Mouse (Mus musculus): ENCODE measurements around the gene Tmod1.

Gene Tmod1

GRCm38 (mm10) chr4:46089524-46090125 lies 50.9 kb downstream of the Tmod1 start:
- no peak for DNase-seq (ENCODE audit: low read depth, low spot score)

GRCm38 (mm10) chr4:46092429-46093076 lies 53.8 kb downstream of the Tmod1 start:
- no peak for DNase-seq (ENCODE audit: low read depth, low spot score)

- no peak for DNase-seq (ENCODE audit: low read depth, low spot score)
Observed at GRCm38 (mm10) chr4:46094916-46095825, 56.4 kb downstream of the Tmod1 start.

- no peak for DNase-seq (ENCODE audit: low read depth, low spot score)
Observed at GRCm38 (mm10) chr4:46095826-46096159, 57.1 kb downstream of the Tmod1 start.

- no peak for DNase-seq (ENCODE audit: low read depth, low spot score)
Observed at GRCm38 (mm10) chr4:46096546-46096945, 57.8 kb downstream of the Tmod1 start.

- no peak for DNase-seq (ENCODE audit: low read depth, low spot score)
Observed at GRCm38 (mm10) chr4:46097591-46097990, 58.9 kb downstream of the Tmod1 start.

GRCm38 (mm10) chr4:46099132-46099531 lies 60.4 kb downstream of the Tmod1 start:
- DNase-seq (ENCODE audit: low read depth, low spot score): no peak

GRCm38 (mm10) chr4:46100539-46100938 lies 61.8 kb downstream of the Tmod1 start:
- DNase-seq (ENCODE audit: low read depth, low spot score): no peak

- no peak for DNase-seq (ENCODE audit: low read depth, low spot score)
Observed at GRCm38 (mm10) chr4:46101211-46101711, 62.5 kb downstream of the Tmod1 start.

- no peak for DNase-seq (ENCODE audit: low read depth, low spot score)
Observed at GRCm38 (mm10) chr4:46102078-46102769, 63.5 kb downstream of the Tmod1 start.

- DNase-seq (ENCODE audit: low read depth, low spot score): no peak
Observed at GRCm38 (mm10) chr4:46110084-46110483, 71.3 kb downstream of the Tmod1 start.

- DNase-seq (ENCODE audit: low read depth, low spot score): no peak
Observed at GRCm38 (mm10) chr4:46111361-46111760, 72.6 kb downstream of the Tmod1 start.

- no peak for DNase-seq (ENCODE audit: low read depth, low spot score)
Observed at GRCm38 (mm10) chr4:46115308-46115707, 76.6 kb downstream of the Tmod1 start.

GRCm38 (mm10) chr4:46116544-46117175 lies 77.9 kb downstream of the Tmod1 start:
- no peak for DNase-seq (ENCODE audit: low read depth, low spot score)

GRCm38 (mm10) chr4:46117536-46117935 lies 78.8 kb downstream of the Tmod1 start:
- no peak for DNase-seq (ENCODE audit: low read depth, low spot score)

- no peak for DNase-seq (ENCODE audit: low read depth, low spot score)
Observed at GRCm38 (mm10) chr4:46119514-46120094, 80.9 kb downstream of the Tmod1 start.

- no peak for DNase-seq (ENCODE audit: low read depth, low spot score)
Observed at GRCm38 (mm10) chr4:46120767-46121166, 82.0 kb downstream of the Tmod1 start.

- DNase-seq (ENCODE audit: low read depth, low spot score): no peak
Observed at GRCm38 (mm10) chr4:46123358-46123757, 84.6 kb downstream of the Tmod1 start.

GRCm38 (mm10) chr4:46126541-46126940 lies 87.8 kb downstream of the Tmod1 start:
- DNase-seq (ENCODE audit: low read depth, low spot score): peak; percentile 72

- DNase-seq (ENCODE audit: low read depth, low spot score): no peak
Observed at GRCm38 (mm10) chr4:46129311-46130004, 90.7 kb downstream of the Tmod1 start.

Data from retina, postnatal 7 days (tissue).